Mouse (Mus musculus) ovary, adult 2 months (tissue): ENCODE data around the gene Zfp655. TPM values are rescaled to one million over a fixed set of nuclear protein-coding genes. Genes with fewer than 3 reads are reported as not detected.

ENCODE experiments used
- polyA plus RNA-seq: library from polyadenylated mRNA; depleted of rRNA; stranded (reverse); fragments of >200 nt; gene quantifications from 2 replicates; pipeline ENCODE4 v1.2.3, GENCODE M21; 2012; rRNA removed

Zfp655 gene
- 11.3 and 13.6 TPM in 2 replicates for polyA plus RNA-seq

GRCm38 (mm10) chr5:145231367-145231871 is at the start of gene Zfp655:
Zfp655 (plus strand) TSS chr5:145231715.

GRCm38 (mm10) chr5:145191962-145192361 is 39.6 kb upstream of the Zfp655 start, which contains the start of gene Atp5j2:
Atp5j2 (minus strand) TSS chr5:145192062.

DNA sequence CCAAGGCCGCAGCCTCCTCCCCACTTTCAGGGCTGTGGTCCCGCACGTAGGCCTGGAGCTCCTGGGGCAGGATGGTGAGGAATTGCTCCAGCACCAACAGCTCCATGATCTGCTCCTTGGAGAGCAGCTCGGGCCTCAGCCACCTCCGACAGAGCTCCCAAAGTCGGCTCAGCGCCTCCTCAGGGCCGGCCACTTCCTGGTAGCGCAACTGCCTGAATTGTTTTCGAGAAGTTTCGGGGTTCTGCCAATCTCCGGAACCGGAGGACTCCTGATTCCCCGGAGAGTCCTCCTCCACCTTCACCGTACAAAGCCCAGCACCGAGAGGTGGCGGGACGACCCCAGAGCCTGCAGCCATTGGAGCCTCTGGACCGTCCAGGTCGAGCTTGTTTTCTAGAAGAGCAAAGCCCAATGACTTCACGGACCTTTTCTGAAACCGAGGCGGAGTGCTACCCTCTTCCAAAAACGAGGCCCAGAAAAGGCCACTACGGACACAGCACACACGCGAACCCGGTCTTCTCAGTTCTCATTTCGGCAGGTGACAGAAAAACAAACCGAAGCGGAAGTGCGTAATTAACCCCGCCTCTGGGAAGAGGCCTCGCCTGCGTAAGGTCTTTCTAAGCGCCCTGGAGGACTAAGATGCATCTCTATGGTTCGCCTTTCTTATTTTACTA is 30.1 kb upstream of the Zfp655 start, which contains the start of gene Zkscan14:
Gene Zkscan14 (minus strand): TSS at position 548 of the 671 bp plus-strand sequence.

GRCm38 (mm10) chr5:145203936-145204691 is 27.4 kb upstream of the Zfp655 start, which contains the start of gene Zkscan5:
Zkscan5 (plus strand) TSS chr5:145204562.

GRCm38 (mm10) chr5:145280371-145281143 is 49.0 kb downstream of the Zfp655 start, which contains the start of gene Zscan25:
Zscan25 (plus strand) TSS chr5:145280500.

Other genes with a start within 250 kb of the Zfp655 start
- not detected in 2 replicates for gene Gm4871, start 199.0 kb upstream of the Zfp655 start, polyA plus RNA-seq
- not detected in 2 replicates for gene 1700018F24Rik, start 188.7 kb upstream of the Zfp655 start, polyA plus RNA-seq
- 107 and 120 TPM in 2 replicates for gene Arpc1a, start 147.9 kb upstream of the Zfp655 start, polyA plus RNA-seq
- gene Kpna7, start 147.7 kb upstream of the Zfp655 start, polyA plus RNA-seq: 11.9 and 14.3 TPM in 2 replicates
- gene Arpc1b, start 117.5 kb upstream of the Zfp655 start, polyA plus RNA-seq: 1,010 and 1,065 TPM in 2 replicates
- gene Pdap1, start 91.5 kb upstream of the Zfp655 start, polyA plus RNA-seq: 25.8 and 33.3 TPM in 2 replicates
- gene Bud31, start 91.4 kb upstream of the Zfp655 start, polyA plus RNA-seq: 50.3 and 53.3 TPM in 2 replicates
- gene Ptcd1, start 64.6 kb upstream of the Zfp655 start, polyA plus RNA-seq: 18.4 and 19.7 TPM in 2 replicates
- gene Cpsf4, start 64.5 kb upstream of the Zfp655 start, polyA plus RNA-seq: 26.0 and 31.7 TPM in 2 replicates
- gene Atp5j2, start 39.7 kb upstream of the Zfp655 start, polyA plus RNA-seq: 55.2 and 72.4 TPM in 2 replicates
- gene Zkscan14, start 29.8 kb upstream of the Zfp655 start, polyA plus RNA-seq: 2.6 and 3.5 TPM in 2 replicates
- 6.3 and 6.9 TPM in 2 replicates for gene Zkscan5, start 27.2 kb upstream of the Zfp655 start, polyA plus RNA-seq
- 27.8 and 30.3 TPM in 2 replicates for gene Zscan25, start 48.8 kb downstream of the Zfp655 start, polyA plus RNA-seq
- gene Cyp3a57, start 113.6 kb downstream of the Zfp655 start, polyA plus RNA-seq: not detected in 2 replicates
- gene Cyp3a16, start 238.0 kb downstream of the Zfp655 start, polyA plus RNA-seq: not detected in 2 replicates